Mouse (Mus musculus) spleen, adult 2 months (tissue): ENCODE measurements around the gene Mllt6. TPM values are rescaled to one million over a fixed set of nuclear protein-coding genes. Genes with fewer than 3 reads are reported as not detected.

ENCODE experiments used
- DNase-seq, 2 experiments: peaks; one replicate each; pipeline versions ENCODE4 v3.0.0 to v3.0.0-alpha.2; 2012 to 2021; ENCODE audit warnings: low spot score in 2 of 2, low read depth in 1 of 2
- H3K27ac ChIP-seq: fragments of 200-500 bp; 2 replicates; pipeline ENCODE4 v1.5.1; 2012; ENCODE audit warnings: low read length, inconsistent platforms; ENCODE audit not compliant: insufficient read depth
- H3K27me3 ChIP-seq: fragments of 200-500 bp; 2 replicates; pipeline ENCODE4 v1.6.1; 2012; ENCODE audit warnings: mild to moderate bottlenecking, moderate library complexity, low read length, inconsistent platforms; ENCODE audit not compliant: control insufficient read depth, insufficient read depth
- H3K36me3 ChIP-seq: fragments of 200-500 bp; 2 replicates; pipeline ENCODE4 v1.6.1; 2012; ENCODE audit warnings: mild to moderate bottlenecking, low read length, inconsistent platforms; ENCODE audit not compliant: control insufficient read depth, insufficient read depth
- H3K4me1 ChIP-seq: fragments of 200-500 bp; 2 replicates; pipeline ENCODE4 v1.6.1; 2011; ENCODE audit warnings: inconsistent platforms; ENCODE audit not compliant: control insufficient read depth, insufficient read depth, insufficient read length
- H3K4me3 ChIP-seq: fragments of 200-500 bp; 2 replicates; pipeline ENCODE4 v1.5.1; 2011; ENCODE audit warnings: mild to moderate bottlenecking, inconsistent platforms; ENCODE audit not compliant: insufficient read depth, insufficient read length; ENCODE audit errors: extremely low read depth
- CTCF ChIP-seq: fragments of 200-500 bp; IDR thresholded peaks from 2 replicates; pipeline ENCODE4 v1.5.1; 2011; ENCODE audit warnings: mild to moderate bottlenecking, inconsistent platforms; ENCODE audit not compliant: insufficient read depth, insufficient read length, insufficient replicate concordance; ENCODE audit errors: extremely low read depth
- POLR2A ChIP-seq: fragments of 200-500 bp; IDR thresholded peaks from 2 replicates; pipeline ENCODE4 v1.6.1; 2011; ENCODE audit warnings: low read depth, low read length, inconsistent platforms
- WGBS: fragments of 180-500 bp; shearing (Covaris S2); methylation state at CpG from one replicate; pipeline ENCODE4 v1.1.7; 2018; 5-methylcytosine and 5-hydroxymethylcytosine counted together
- polyA plus RNA-seq: library from polyadenylated mRNA; depleted of rRNA; stranded (reverse); fragments of >200 nt; gene quantifications from 2 replicates; pipeline ENCODE4 v1.2.3, GENCODE M21; 2012

Gene Mllt6
- polyA plus RNA-seq, 1 experiment: 65.8 TPM

DNA sequence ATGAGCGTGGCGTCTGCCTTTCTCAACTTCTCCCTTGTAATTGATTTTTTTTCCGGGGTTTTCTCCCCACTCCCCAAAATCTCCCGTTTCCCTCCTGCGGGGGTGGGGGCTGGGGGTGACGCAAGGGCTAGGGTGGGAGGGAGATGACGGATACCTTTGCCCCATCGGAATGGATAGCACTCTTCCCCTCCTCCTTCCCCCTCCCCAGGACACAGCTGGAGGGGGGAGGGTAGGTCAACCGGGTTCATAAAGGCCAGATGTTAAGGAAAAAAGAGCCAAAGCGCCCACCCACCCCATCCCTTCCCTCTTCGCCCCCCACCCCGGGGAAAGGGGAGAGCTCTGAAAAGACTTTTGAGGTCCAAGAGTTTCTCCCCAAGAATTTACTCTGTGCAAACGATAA is 36.8 kb upstream of the Mllt6 start:
- H3K27me3 ChIP-seq: peaks cover 22% of the 10 kb centered on the region

DNA sequence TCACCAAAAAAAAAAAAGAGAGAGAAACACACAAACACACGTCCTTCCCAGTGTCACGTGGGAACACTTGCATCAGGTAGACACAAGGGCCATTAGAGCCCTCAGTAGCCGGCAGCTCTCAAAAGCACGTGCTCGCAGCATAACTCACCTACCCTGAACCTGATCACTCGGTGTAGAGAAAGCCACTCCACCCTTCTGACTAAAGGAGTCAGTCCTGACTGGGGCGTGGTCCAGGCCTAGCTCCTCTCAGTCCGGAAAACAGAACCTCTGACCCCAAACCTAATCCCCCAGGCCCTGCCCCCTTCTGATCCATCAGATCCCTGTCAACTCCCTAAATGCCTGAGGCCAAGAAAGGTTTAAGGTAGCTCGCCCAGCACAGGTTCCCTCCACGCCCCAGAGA is 36.4 kb upstream of the Mllt6 start:
- Histone ChIP-seq H3K27me3 (peaks cover 22% of the 10 kb centered on the region), H3K4me3 (no peak overlapping the region), H3K27ac (no peak overlapping the region), H3K36me3 (no peaks in the 10 kb centered on the region), H3K4me1 (peaks cover 15% of the 10 kb centered on the region)
- WGBS: 68% methylated on average over 10 of the region's 10 CpGs
- no peak for TF ChIP-seq POLR2A
- TF ChIP-seq CTCF: no peak
- DNase-seq: no peak

More for the DNA sequence above, 36.8 kb upstream of the Mllt6 start:
- no peaks in the 10 kb centered on the region for H3K36me3 ChIP-seq
- 54% methylated on average over 13 of the region's 13 CpGs for WGBS
- H3K4me1 ChIP-seq: peaks cover 15% of the 10 kb centered on the region
- no peak overlapping the region for H3K4me3 ChIP-seq
- TF ChIP-seq POLR2A: no peak
- TF ChIP-seq CTCF: no peak
- no peak overlapping the region for H3K27ac ChIP-seq
- no peak for DNase-seq

- WGBS: 52% methylated on average over 30 of the region's 30 CpGs
- no peak for DNase-seq
- Histone ChIP-seq H3K4me1 (peaks cover 15% of the 10 kb centered on the region), H3K27ac (no peak overlapping the region), H3K27me3 (peaks cover 22% of the 10 kb centered on the region), H3K4me3 (no peak overlapping the region), H3K36me3 (no peaks in the 10 kb centered on the region)
- TF ChIP-seq POLR2A (no peak), CTCF (no peak)
Observed at GRCm38 (mm10) chr11:97627556-97628302, 35.5 kb upstream of the Mllt6 start.

DNA sequence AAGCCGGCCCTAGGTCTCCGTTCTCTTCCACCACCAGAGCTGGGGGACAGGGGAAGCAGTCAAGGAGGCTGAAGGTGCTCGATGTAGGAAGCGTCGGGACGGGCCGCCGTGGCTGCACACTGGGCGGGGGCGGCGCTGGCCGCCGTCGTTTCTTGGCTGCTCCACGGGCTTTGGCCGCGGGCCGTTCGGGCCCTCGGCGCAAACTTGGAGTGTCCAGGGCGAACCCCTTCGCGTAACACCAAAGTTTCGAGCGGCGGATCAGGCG is 35.0 kb upstream of the Mllt6 start:
- H3K4me3 ChIP-seq: peak overlapping the region; percentile 55; the same call in 1 of the 2 replicates
- 13% methylated on average over 28 of the region's 28 CpGs for WGBS
- H3K36me3 ChIP-seq: no peaks in the 10 kb centered on the region
- H3K27me3 ChIP-seq: peaks cover 22% of the 10 kb centered on the region
- TF ChIP-seq POLR2A: no peak
- H3K4me1 ChIP-seq: peaks cover 15% of the 10 kb centered on the region
- no peak for DNase-seq
- H3K27ac ChIP-seq: no peak overlapping the region

DNA sequence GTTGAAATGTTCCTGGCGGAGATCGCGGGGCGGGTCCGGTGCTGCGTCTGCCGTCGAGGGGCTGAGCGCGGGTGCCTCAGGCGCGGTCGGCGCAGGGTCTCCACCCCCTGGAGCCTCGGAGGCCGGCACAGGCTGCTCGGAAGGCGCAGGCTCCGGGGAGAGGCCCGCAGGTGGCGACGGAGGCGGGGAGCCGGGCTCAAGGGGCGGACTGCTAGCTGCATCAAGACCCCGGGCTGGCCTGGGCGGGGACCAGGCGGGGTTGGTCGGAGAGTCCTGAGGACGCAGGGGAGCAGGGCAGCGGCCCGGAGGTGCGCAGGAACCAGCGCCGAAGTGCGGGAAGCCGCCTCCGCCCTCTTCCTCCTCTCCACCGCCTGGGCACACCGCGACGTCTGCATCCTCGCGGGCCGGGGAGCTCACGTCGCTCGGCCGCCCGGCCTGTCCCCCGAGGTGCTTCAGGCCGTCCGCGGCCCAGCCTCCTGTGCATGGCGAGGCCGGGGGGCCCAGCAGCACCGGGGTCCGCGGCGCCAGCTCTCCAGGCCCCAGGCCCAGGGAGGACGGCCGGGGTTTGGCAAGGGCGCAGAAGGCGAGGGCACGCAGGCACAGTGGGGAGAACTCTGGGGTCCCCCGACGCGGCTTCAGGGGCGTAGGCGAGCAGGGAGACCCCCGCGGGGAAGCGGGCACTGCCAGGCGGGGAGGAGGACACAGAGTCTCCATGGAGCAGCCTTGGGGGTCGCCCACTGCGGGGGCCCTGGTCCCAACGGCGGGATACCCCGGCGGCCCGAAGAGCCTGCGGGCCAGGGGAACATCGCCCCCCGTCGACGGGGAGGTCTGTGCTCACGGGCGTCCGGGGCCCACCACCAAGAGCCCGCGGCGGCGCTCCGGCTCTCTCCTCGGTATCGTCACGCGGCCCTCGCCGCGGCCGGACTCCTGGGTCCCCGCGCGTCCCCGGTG is 34.4 kb upstream of the Mllt6 start:
- Histone ChIP-seq H3K27me3 (peaks cover 22% of the 10 kb centered on the region), H3K27ac (no peak overlapping the region), H3K4me1 (peaks cover 15% of the 10 kb centered on the region), H3K4me3 (peak overlapping the region; percentile 55), H3K36me3 (no peaks in the 10 kb centered on the region)
- no peak for DNase-seq
- 3% methylated on average over 85 of the region's 106 CpGs for WGBS
- TF ChIP-seq POLR2A (no peak), CTCF (no peak)

- TF ChIP-seq CTCF: no peak
- no peak for TF ChIP-seq POLR2A
- DNase-seq: peak; percentile 54 to 87
- WGBS: under 1% methylated on average over 33 of the region's 47 CpGs
- Histone ChIP-seq H3K27me3 (peaks cover 22% of the 10 kb centered on the region), H3K27ac (no peak within 1 kb of the TSS), H3K4me1 (peaks cover 15% of the 10 kb centered on the region), H3K4me3 (peak within 1 kb of the TSS; percentile 55), H3K36me3 (no peaks in the 10 kb centered on the region)
Observed at GRCm38 (mm10) chr11:97629576-97629975, 33.6 kb upstream of the Mllt6 start, which contains the start of gene Epop. Epop (minus strand) TSS chr11:97629702.

- H3K27ac ChIP-seq: no peak overlapping the region
- no peak overlapping the region for H3K4me3 ChIP-seq
- H3K27me3 ChIP-seq: peaks cover 22% of the 10 kb centered on the region
- H3K4me1 ChIP-seq: peaks cover 17% of the 10 kb centered on the region
- no peaks in the 10 kb centered on the region for H3K36me3 ChIP-seq
- 59% methylated on average over 2 of the region's 2 CpGs for WGBS
- DNase-seq: no peak
- no peak for TF ChIP-seq POLR2A
- no peak for TF ChIP-seq CTCF
Observed at GRCm38 (mm10) chr11:97631046-97631445, 32.2 kb upstream of the Mllt6 start.
